Mouse (Mus musculus): ENCODE measurements around the gene Pamr1. TPM values are rescaled to one million over a fixed set of nuclear protein-coding genes. Genes with fewer than 3 reads are reported as not detected.

The Pamr1 gene
- total and polyA plus RNA-seq, 3 experiments = not detected

- Histone ChIP-seq H3K4me1 (ENCODE audit: control insufficient read depth in 1 of 2, insufficient read depth in 2 of 2, low read length in 2 of 2) (no peaks in the 10 kb centered on the region; a peak in 1 of 4 replicates), H3K79me2 (ENCODE audit: control insufficient read depth, insufficient read depth, low read length, poor library complexity) (no peaks in the 10 kb centered on the region), H3K9ac (ENCODE audit: control insufficient read depth, low read depth, low read length, poor library complexity, severe bottlenecking) (no peak overlapping the region), H3K9me3 (replicated peaks; ENCODE audit: insufficient read depth, low read length) (no peaks in the 10 kb centered on the region), H3K27me3 (ENCODE audit: control insufficient read depth in 1 of 2, insufficient read depth in 2 of 2, low read length in 2 of 2) (peaks cover 3 to 8% of the 10 kb centered on the region in 2 experiments), H3K4me3 (ENCODE audit: control insufficient read depth in 1 of 2, insufficient read depth in 1 of 2, low read depth in 2 of 2, low read length in 2 of 2) (no peak overlapping the region), H3K27ac (ENCODE audit: control insufficient read depth, low read depth, low read length) (no peak overlapping the region), H3K36me3 (ENCODE audit: control insufficient read depth in 1 of 2, insufficient read depth in 2 of 2, low read length in 2 of 2) (no peaks in the 10 kb centered on the region)
- DNase-seq (ENCODE audit: low read depth, low spot score) = peak; percentile 57
- TF ChIP-seq MAFK (IDR thresholded peaks at IDR 0.05; ENCODE audit: borderline replicate concordance, low read depth, low read length) (no peak), BHLHE40 (IDR thresholded peaks at IDR 0.05; ENCODE audit: borderline replicate concordance, low read depth, low read length) (no peak), ZKSCAN1 (IDR thresholded peaks at IDR 0.05; ENCODE audit: low read depth, low read length) (no peak), UBTF (IDR thresholded peaks at IDR 0.05; ENCODE audit: borderline replicate concordance, insufficient read depth, low read depth, low read length) (no peak), RCOR1 (IDR thresholded peaks at IDR 0.05; ENCODE audit: low read depth, low read length) (no peak), USF1 (IDR thresholded peaks at IDR 0.05; ENCODE audit: low read depth, low read length) (no peak), ETS1 (IDR thresholded peaks at IDR 0.05; ENCODE audit: low read depth, low read length) (no peak), GATA1 (IDR thresholded peaks at IDR 0.05; ENCODE audit: low read depth, low read length) (no peak), JUND (IDR thresholded peaks at IDR 0.05; ENCODE audit: low read depth, low read length) (no peak), ELF1 (IDR thresholded peaks at IDR 0.05; ENCODE audit: low read depth, low read length) (no peak), NRF1 (IDR thresholded peaks at IDR 0.05; ENCODE audit: insufficient read depth, low read depth, low read length, poor library complexity, severe bottlenecking) (no peak), SIN3A (IDR thresholded peaks at IDR 0.05; ENCODE audit: low read length) (0 out of 2 replicates have a peak, but pooled peaks have one; percentile 21), CHD2 (IDR thresholded peaks at IDR 0.05; ENCODE audit: low read length) (no peak), MAZ (IDR thresholded peaks at IDR 0.05; ENCODE audit: low read depth, low read length) (no peak), NELFE (IDR thresholded peaks at IDR 0.05; ENCODE audit: low read depth, low read length) (no peak), GABPA (IDR thresholded peaks at IDR 0.05; ENCODE audit: low read depth, low read length) (no peak), CHD1 (IDR thresholded peaks at IDR 0.05; ENCODE audit: low read depth, low read length) (no peak), POLR2A (IDR thresholded peaks at IDR 0.05; ENCODE audit: control insufficient read depth in 1 of 2, insufficient read depth in 1 of 2, low read depth in 1 of 2, low read length in 2 of 2, poor library complexity in 1 of 2) (no peak), ZMIZ1 (IDR thresholded peaks at IDR 0.05; ENCODE audit: low read depth, low read length) (no peak), POLR2AphosphoS2 (IDR thresholded peaks at IDR 0.05; ENCODE audit: low read length) (no peak), USF2 (IDR thresholded peaks at IDR 0.05; ENCODE audit: borderline replicate concordance in 1 of 2, insufficient read depth in 1 of 2, low read depth in 1 of 2, low read length in 2 of 2) (no peak), MXI1 (IDR thresholded peaks at IDR 0.05; ENCODE audit: low read depth, low read length) (no peak), TAL1 (IDR thresholded peaks at IDR 0.05; ENCODE audit: low read length) (no peak), MAX (IDR thresholded peaks at IDR 0.05; ENCODE audit: low read length) (no peak), E2F4 (IDR thresholded peaks at IDR 0.05; ENCODE audit: borderline replicate concordance, low read depth, low read length) (no peak), ZC3H11A (IDR thresholded peaks at IDR 0.05; ENCODE audit: low read depth, low read length) (peak; percentile 94), MEF2A (IDR thresholded peaks at IDR 0.05; ENCODE audit: extremely low read depth, insufficient replicate concordance, low read depth, low read length, poor library complexity, severe bottlenecking) (no peak), ZNF384 (IDR thresholded peaks at IDR 0.05; ENCODE audit: low read depth, low read length) (no peak), TBP (IDR thresholded peaks at IDR 0.05; ENCODE audit: low read depth, low read length) (no peak), TCF12 (IDR thresholded peaks at IDR 0.05; ENCODE audit: low read depth, low read length) (no peak), MYB (IDR thresholded peaks at IDR 0.05; ENCODE audit: low read depth, low read length) (no peak), POLR2AphosphoS5 (IDR thresholded peaks at IDR 0.05; ENCODE audit: borderline replicate concordance, low read depth, low read length) (no peak), KAT2A (conservative IDR thresholded peaks at IDR 0.05; ENCODE audit: low read depth, low read length) (no peak), CTCF (IDR thresholded peaks at IDR 0.05 in 2 of 3, conservative IDR thresholded peaks at IDR 0.05 in 1 of 3; ENCODE audit: control insufficient read depth in 1 of 3, insufficient read depth in 1 of 3, low read depth in 2 of 3, low read length in 3 of 3, poor library complexity in 1 of 3, severe bottlenecking in 1 of 3) (peak; percentile 11 to 79 (median 18); a peak in 5 of 6 replicates), HCFC1 (IDR thresholded peaks at IDR 0.05; ENCODE audit: low read depth, low read length) (no peak), EP300 (IDR thresholded peaks at IDR 0.05; ENCODE audit: low read depth in 1 of 2, low read length in 2 of 2) (no peak), RAD21 (IDR thresholded peaks at IDR 0.05; ENCODE audit: low read depth, low read length) (peak; percentile 92)
Observed at GRCm38 (mm10) chr2:102685371-102686107, 135.7 kb downstream of the Pamr1 start.

Measured in MEL (cell line).